Mouse (Mus musculus) Patski (cell line): ENCODE measurements around the gene Gmppb. TPM values are rescaled to one million over a fixed set of nuclear protein-coding genes. Genes with fewer than 3 reads are reported as not detected.

ENCODE experiments used
- ATAC-seq: fragments of 100-300 bp; one replicate; pipeline ENCODE4 v1.8.0; 2021
- CTCF ChIA-PET: fragments of 350-600 bp; sonication (Branson Sonifier 250); formaldehyde crosslinking; loops from one replicate; lab custom pipeline; 2022; ENCODE audit warnings: inconsistent platforms; lab: Charles Lee
- POLR2A ChIA-PET: fragments of 350-600 bp; sonication (Branson Sonifier 250); formaldehyde crosslinking; loops from one replicate; lab custom pipeline; 2022; ENCODE audit warnings: antibody characterized with exemption, inconsistent platforms; lab: Charles Lee
- DNase-seq: peaks from one replicate; pipeline ENCODE4 v3.0.0-alpha.2; 2011; ENCODE audit warnings: low read depth, low spot score
- H3K27me3 ChIP-seq: fragments of 371-371 bp; one replicate; pipeline ENCODE4 v1.5.1; 2021
- CTCF ChIP-seq: fragments of 100-300 bp; IDR thresholded peaks from one replicate; pipeline ENCODE4 v1.5.1; 2021
- in situ Hi-C: fragments of 300-500 bp; cut with MboI; formaldehyde crosslinking; loops from 3 replicates; pipeline ENCODE4 v1.11.1; 2018; ENCODE audit warnings: low pct_unique_long_range_greater_than_20kb, mixed read lengths
- polyA plus RNA-seq: library from polyadenylated mRNA; unstranded; gene quantifications from one replicate; pipeline ENCODE4 v1.2.3, GENCODE M21; 2021

Gmppb gene
- polyA plus RNA-seq, 1 experiment from 2014 or later, result 19.3 TPM

DNA sequence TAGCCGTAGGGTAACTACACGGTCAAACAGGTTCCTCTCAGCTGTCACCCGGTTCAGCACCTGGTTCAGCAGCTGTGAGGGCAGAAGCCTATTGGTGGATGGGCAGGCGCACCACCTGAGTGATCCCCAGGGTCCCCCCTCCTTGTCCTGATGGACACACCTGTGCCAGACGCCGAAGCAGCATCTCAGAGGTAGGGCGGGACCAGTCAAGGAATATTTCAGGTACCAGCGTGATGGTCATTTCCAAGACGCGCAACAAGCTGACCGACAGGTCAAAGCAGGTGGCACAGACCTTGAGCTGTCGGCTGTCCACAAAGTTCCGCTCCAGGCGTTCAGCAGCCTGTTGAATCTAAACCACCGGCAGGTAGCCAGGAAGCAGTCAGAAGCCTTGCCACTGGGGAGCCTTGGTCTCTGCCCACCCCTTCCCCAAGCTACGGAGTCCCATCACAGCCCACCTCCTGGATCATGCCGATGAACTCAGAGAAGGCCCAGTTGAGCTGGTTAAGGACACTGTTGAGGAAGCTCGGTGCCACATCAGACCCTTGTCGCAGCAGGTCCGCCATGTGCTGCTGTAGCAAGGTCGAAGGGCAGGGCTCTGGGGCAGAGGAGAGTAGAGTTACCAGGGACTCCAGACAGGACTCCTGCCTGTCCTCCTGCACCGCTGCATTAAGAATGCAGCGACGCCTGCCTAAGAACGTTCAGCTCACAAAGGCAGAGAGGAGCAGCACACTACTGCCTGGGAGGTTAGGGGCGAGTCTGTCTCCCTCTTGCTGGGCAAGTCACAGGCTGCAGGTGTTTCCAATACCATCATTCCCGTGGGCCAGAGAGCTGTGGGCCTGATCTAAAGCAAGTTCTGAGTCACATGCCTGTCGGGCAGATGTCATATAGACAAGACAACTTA lies 7.6 kb downstream of the Gmppb start:
- ChIA-PET POLR2A (interaction anchor here (0.5 kb wide), 1 partner anchor 656 kb away, joined by 3 read pairs; no protein-coding TSS in a partner anchor), CTCF (interaction anchor here (1.0 kb wide), 1 partner anchor 11 kb away, joined by 3 read pairs; no protein-coding TSS in a partner anchor)
- H3K27me3 ChIP-seq, result no peaks in the 10 kb centered on the region
- in situ Hi-C loops, result loop anchor here (5.0 kb wide), 2 partner anchors 89 to 164 kb away; no protein-coding TSS in a partner anchor
- DNase-seq (no peak), ATAC-seq (no peak)
- TF ChIP-seq CTCF, result no peak

DNA sequence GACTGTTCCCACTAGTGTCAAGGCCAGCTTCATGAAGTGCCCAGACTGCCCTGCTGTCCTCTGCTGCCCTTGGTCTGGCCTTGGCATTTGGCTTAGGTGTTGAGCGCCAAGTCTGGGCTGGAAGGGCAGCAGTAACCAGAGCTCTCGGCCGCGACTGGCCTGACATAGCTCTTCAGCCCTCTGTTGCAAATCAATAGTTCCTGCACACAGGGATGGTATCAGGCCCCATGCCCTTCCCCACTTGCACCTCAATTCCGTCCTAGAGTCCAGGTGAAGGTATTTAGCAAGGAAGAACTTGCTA lies 8.2 kb downstream of the Gmppb start:
- in situ Hi-C loops, result loop anchor here (5.0 kb wide), 2 partner anchors 90 to 165 kb away; no protein-coding TSS in a partner anchor
- ATAC-seq (no peak), DNase-seq (no peak)
- ChIA-PET CTCF (interaction anchor here (1.0 kb wide), 1 partner anchor 11 kb away, joined by 3 read pairs; no protein-coding TSS in a partner anchor), POLR2A (no interaction called here)
- no peaks in the 10 kb centered on the region for H3K27me3 ChIP-seq
- no peak for TF ChIP-seq CTCF

DNA sequence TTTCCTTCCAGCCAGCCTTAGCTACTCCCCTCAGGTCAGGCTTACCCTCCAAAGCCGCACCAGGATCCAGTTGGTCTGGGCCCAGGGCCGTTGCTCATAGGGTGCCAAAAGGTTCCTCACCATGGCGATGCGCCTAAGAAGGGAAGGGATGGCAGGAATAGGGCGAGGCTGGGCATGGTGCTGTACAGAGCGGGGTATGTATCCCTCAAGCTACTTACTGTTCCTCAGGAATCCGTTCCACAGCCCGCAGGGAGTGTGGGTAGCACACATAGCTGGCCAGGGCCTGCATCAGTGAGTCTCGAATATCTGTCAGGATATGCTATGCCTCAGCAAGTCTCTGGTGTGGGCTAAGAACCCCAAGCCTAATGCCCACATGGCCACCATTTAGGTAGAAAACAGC lies 9.2 kb downstream of the Gmppb start:
- H3K27me3 ChIP-seq, result no peaks in the 10 kb centered on the region
- TF ChIP-seq CTCF, result no peak
- ATAC-seq, result no peak
- ChIA-PET CTCF (interaction anchor here (2.1 kb wide), 1 partner anchor 9 kb away, joined by 7 read pairs; no protein-coding TSS in a partner anchor), POLR2A (no interaction called here)
- DNase-seq, result no peak
- in situ Hi-C loops, result loop anchor here (5.0 kb wide), 2 partner anchors 91 to 166 kb away; no protein-coding TSS in a partner anchor

DNA sequence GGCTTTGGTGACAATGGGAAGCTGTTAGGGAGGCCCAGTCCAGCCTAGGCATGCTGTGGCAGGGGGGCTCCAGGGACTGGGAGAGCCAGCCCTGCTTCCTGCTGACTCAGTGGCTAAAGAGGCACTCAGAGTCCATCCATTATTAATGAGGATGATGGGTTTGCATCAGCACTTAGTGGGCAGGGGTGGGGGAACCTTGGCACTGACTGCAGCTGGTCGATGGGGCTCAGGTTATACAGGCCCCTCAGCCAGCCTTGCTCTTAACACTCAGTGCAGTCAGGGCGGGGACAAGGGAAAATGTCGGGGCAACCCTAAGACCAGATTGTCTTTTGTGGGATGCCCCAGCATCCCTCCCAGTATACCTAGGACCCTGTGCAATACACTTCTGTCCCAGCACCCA lies 13.1 kb downstream of the Gmppb start:
- ChIA-PET POLR2A (no interaction called here), CTCF (no interaction called here)
- in situ Hi-C loops, result no loop called here
- H3K27me3 ChIP-seq, result no peaks in the 10 kb centered on the region
- TF ChIP-seq CTCF, result no peak
- DNase-seq (no peak), ATAC-seq (no peak)

DNA sequence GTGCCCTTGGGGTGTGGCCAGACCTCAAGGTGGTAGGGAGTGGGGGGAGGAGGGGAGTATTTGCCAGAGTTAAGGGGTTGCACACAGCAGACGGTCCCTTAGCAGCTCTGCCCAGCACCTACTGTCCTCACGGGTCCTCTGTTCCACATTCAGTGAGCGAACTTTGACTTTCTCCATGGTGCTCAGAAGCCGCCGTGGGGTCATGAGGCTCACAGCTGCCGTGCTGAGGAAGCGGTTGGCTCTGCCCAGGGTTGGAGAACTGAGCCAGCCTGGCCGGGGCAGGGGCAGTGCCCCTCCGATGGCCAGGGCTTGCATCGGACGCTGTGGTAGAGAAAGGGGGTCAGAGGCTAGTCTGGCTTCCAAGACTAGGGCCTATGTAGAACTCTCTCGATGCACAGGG lies 14.3 kb downstream of the Gmppb start:
- in situ Hi-C loops, result no loop called here
- ATAC-seq (no peak), DNase-seq (no peak)
- ChIA-PET CTCF (interaction anchor here (1.7 kb wide), 1 partner anchor 159 kb away, joined by 5 read pairs; no protein-coding TSS in a partner anchor), POLR2A (no interaction called here)
- H3K27me3 ChIP-seq, result no peaks in the 10 kb centered on the region
- no peak for TF ChIP-seq CTCF

DNA sequence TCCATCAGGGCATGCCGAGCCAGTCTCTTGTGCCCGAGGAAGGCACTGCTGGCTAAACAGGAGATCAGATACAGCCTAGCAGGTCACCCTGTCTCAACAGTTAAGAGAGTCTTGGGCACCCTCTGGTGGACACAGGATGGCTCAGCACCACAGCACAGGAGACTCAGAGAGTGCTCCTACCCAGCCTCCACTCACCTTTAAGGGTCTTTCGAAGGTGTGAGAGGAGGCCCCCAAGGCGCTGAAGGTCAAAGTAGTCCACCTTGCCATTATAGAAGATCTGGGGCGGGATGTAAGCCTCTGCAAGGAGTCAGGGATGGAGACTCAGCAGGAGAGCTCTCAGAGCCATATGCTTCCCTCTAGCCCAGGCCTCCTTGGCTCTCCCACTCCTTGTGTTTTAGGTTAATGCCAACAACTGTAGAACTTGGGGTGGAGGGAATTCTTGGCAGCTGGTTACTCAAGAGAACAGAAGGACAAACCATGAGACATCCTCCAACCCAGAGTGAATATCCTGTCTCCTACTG lies 16.5 kb downstream of the Gmppb start:
- ATAC-seq (no peak), DNase-seq (no peak)
- in situ Hi-C loops, result no loop called here
- no peaks in the 10 kb centered on the region for H3K27me3 ChIP-seq
- POLR2A ChIA-PET, result no interaction called here
- CTCF ChIA-PET, result interaction anchor here (0.7 to 3.7 kb wide), 4 partner anchors 10 to 160 kb away, joined by 3 to 14 read pairs (median 4); partner anchors contain the start of gene Mst1r
- no peak for TF ChIP-seq CTCF

DNA sequence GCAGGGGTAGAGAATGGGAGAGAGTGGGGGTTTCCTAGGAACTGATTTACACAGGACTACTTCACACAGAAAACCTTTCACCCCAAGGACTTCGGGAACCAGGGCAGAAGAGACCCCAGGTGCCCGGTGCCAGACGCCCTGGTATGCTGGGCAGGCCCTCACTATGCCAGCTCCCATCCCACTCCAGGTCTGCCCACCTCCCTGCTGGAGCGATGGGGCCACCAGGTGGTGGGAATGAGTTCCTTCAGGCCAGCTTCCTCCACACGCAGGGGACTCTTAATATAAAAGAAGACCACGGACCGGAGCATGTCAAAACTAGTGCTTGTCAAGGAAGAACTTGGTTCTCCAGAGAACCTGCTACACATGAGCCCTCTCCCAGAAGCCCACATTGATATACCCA lies 18.2 kb downstream of the Gmppb start:
- DNase-seq, result no peak
- in situ Hi-C loops, result no loop called here

DNA sequence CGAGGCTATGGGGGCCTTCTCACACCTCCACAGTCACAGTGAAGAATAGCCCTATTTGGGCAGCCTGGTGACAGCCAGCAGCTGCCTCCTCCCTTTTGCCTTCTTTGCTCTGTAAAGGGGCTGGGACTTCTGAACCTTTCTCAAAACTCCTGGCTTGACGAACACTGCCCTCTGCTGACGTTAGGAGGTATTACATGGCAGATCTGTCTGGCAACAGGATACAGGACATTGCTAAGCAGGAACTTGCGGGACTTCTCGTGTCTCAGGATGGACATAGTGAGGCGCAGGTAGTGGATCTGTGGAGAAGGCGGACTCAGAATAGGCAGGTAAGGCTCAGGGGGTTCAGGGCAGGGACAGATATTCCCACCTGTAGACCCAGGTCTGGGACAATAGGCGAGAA lies 18.9 kb downstream of the Gmppb start:
- peak; percentile 31 for DNase-seq
- ChIA-PET POLR2A (no interaction called here), CTCF (interaction anchor here (0.9 to 3.7 kb wide), 9 partner anchors 9 to 162 kb away, joined by 3 to 14 read pairs (median 5); partner anchors contain the start of genes Amigo3 and Mst1r)
- in situ Hi-C loops, result no loop called here
- TF ChIP-seq CTCF, result no peak
- no peaks in the 10 kb centered on the region for H3K27me3 ChIP-seq
- peak; percentile 49 for ATAC-seq

More for the DNA sequence above, 18.2 kb downstream of the Gmppb start:
- no peak for ATAC-seq
- H3K27me3 ChIP-seq, result no peaks in the 10 kb centered on the region
- ChIA-PET CTCF (interaction anchor here (0.9 to 3.7 kb wide), 11 partner anchors 9 to 162 kb away, joined by 3 to 14 read pairs (median 5); partner anchors contain the start of genes Amigo3 and Mst1r), POLR2A (no interaction called here)
- TF ChIP-seq CTCF, result no peak

DNA sequence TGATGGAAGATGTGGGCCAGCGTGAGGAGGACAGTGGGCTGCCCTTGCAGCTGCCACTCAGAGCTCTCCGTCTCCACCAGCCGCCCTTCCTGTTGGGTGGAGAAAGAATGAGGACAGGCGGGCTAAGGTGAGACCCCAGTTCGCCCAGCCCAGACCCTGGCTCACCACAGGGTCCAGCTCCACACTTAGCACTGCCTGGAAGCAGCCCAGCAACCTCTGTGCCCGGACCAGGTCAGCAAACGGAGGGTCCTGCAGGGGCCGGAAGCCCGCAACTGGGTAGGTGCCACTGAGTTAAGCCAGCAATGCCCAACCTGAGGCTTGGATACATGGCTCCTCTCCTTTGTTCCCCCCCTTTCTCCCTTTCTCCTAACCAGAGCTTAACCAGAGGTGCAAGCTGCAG lies 20.0 kb downstream of the Gmppb start:
- DNase-seq (no peak), ATAC-seq (no peak)
- POLR2A ChIA-PET, result no interaction called here
- no peak for TF ChIP-seq CTCF
- no peaks in the 10 kb centered on the region for H3K27me3 ChIP-seq
- CTCF ChIA-PET, result interaction anchor here (1.2 to 3.7 kb wide), 3 partner anchors 9 to 164 kb away, joined by 3 to 14 read pairs (median 8); partner anchors contain the start of gene Mst1r
- in situ Hi-C loops, result no loop called here

DNA sequence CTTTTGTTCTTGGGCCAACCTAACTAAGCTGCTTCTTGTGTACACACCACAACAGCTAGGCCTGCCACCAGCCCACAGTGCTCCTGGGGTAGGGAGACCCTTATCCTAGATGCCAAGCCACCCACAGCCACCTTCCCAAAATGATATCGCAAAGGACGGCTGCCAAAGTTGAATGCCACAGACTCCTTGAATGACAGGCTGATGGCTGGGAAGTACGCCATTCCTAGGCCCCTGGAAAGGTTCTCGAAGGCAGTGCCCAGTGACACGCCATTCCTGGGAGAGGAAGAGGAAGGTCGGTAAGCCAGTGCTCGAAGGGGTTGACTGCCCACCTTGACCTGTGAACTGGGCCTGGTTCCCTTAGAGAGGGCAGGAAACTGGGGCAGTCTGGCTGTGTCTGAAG lies 20.5 kb downstream of the Gmppb start:
- no peaks in the 10 kb centered on the region for H3K27me3 ChIP-seq
- in situ Hi-C loops, result no loop called here
- ChIA-PET POLR2A (interaction anchor here (1.1 kb wide), 1 partner anchor 9 kb away, joined by 4 read pairs; no protein-coding TSS in a partner anchor), CTCF (interaction anchor here (1.2 to 2.6 kb wide), 2 partner anchors 9 to 14 kb away, joined by 3 to 8 read pairs; no protein-coding TSS in a partner anchor)
- no peak for TF ChIP-seq CTCF
- ATAC-seq (no peak), DNase-seq (no peak)
